Mouse (Mus musculus) embryonic facial prominence, embryonic 13.5 days (tissue): ENCODE results near the gene Dusp18. TPM values are rescaled to one million over a fixed set of nuclear protein-coding genes. Genes with fewer than 3 reads are reported as not detected.

Experiments used
- ATAC-seq: fragments of 200-750 bp; cut with Nextera tagmentation; 2 replicates; pipeline ENCODE4 v1.8.0; 2017; ENCODE audit warnings: low read depth; ENCODE audit not compliant: insufficient number of reproducible peaks, insufficient read depth, low FRiP score, low TSS enrichment
- H3K27ac ChIP-seq: fragments of 300-500 bp; sonication (generic); 2 replicates; pipeline ENCODE4 v1.5.1; 2015; ENCODE audit warnings: moderate library complexity, mild to moderate bottlenecking, inconsistent platforms
- H3K27me3 ChIP-seq: fragments of 300-500 bp; sonication (generic); 2 replicates; pipeline ENCODE4 v1.6.1; 2015; ENCODE audit warnings: mild to moderate bottlenecking, inconsistent platforms
- H3K36me3 ChIP-seq: fragments of 300-500 bp; sonication (generic); 2 replicates; pipeline ENCODE4 v1.6.1; 2015; ENCODE audit warnings: mild to moderate bottlenecking, inconsistent platforms
- H3K4me1 ChIP-seq: fragments of 300-500 bp; sonication (generic); 2 replicates; pipeline ENCODE4 v1.6.1; 2015; ENCODE audit warnings: inconsistent platforms
- H3K4me2 ChIP-seq: fragments of 300-500 bp; sonication (generic); 2 replicates; pipeline ENCODE4 v1.6.1; 2015; ENCODE audit warnings: moderate library complexity, mild to moderate bottlenecking, inconsistent platforms
- H3K4me3 ChIP-seq: fragments of 300-500 bp; sonication (generic); 2 replicates; pipeline ENCODE4 v1.5.1; 2015; ENCODE audit warnings: mild to moderate bottlenecking, inconsistent platforms
- H3K9ac ChIP-seq: fragments of 300-500 bp; sonication (generic); 2 replicates; pipeline ENCODE4 v1.6.1; 2015; ENCODE audit warnings: mild to moderate bottlenecking, inconsistent platforms
- H3K9me3 ChIP-seq: fragments of 300-500 bp; sonication (generic); 2 replicates; pipeline ENCODE4 v1.6.1; 2016; ENCODE audit warnings: inconsistent platforms
- WGBS: fragments of 180-500 bp; shearing (Covaris S2); methylation state at CpG from one replicate; pipeline ENCODE4 v1.1.7; 2015; ENCODE audit warnings: mixed read lengths; 5-methylcytosine and 5-hydroxymethylcytosine counted together
- polyA plus RNA-seq: library from polyadenylated mRNA; unstranded; fragments of >200 nt; fragmentation: Nextera tagmentation; extraction: Ambion mirVana; gene quantifications from 2 replicates; pipeline ENCODE4 v1.2.1, GENCODE M21; 2015

Gene Dusp18
- polyA plus RNA-seq = 8.7 and 9.2 TPM in 2 replicates

GRCm38 (mm10) chr11:3894406-3895281 lies at the start of gene Dusp18, which contains the start of gene 4921536K21Rik:
Gene Dusp18, plus strand, starts transcription at chr11:3895240.
Gene 4921536K21Rik, minus strand, starts transcription at chr11:3895098.
- Histone ChIP-seq H3K9ac (peak within 1 kb of the TSS; percentile 71), H3K4me1 (peaks cover 4% of the 10 kb centered on the region; the same call in 1 of the 2 replicates), H3K27ac (peak within 1 kb of the TSS; percentile 79), H3K4me2 (peak within 1 kb of the TSS; percentile 85), H3K36me3 (peaks cover 17% of the 10 kb centered on the region), H3K9me3 (no peaks in the 10 kb centered on the region), H3K4me3 (peak within 1 kb of the TSS; percentile 55), H3K27me3 (no peaks in the 10 kb centered on the region)
- WGBS = 3% methylated on average over 46 of the region's 46 CpGs
- peak; percentile 93 for ATAC-seq

GRCm38 (mm10) chr11:3846351-3846750 lies 48.7 kb upstream of the Dusp18 start:
- H3K4me3 ChIP-seq = no peak overlapping the region
- no peaks in the 10 kb centered on the region for H3K4me1 ChIP-seq
- no peaks in the 10 kb centered on the region for H3K36me3 ChIP-seq
- H3K9ac ChIP-seq = no peak overlapping the region
- 32% methylated on average over 2 of the region's 2 CpGs for WGBS
- H3K27ac ChIP-seq = no peak overlapping the region
- ATAC-seq = no peak
- no peaks in the 10 kb centered on the region for H3K9me3 ChIP-seq
- no peaks in the 10 kb centered on the region for H3K27me3 ChIP-seq
- no peak overlapping the region for H3K4me2 ChIP-seq

GRCm38 (mm10) chr11:3849469-3850314 lies 45.3 kb upstream of the Dusp18 start:
- H3K36me3 ChIP-seq = no peaks in the 10 kb centered on the region
- no peak for ATAC-seq
- WGBS = 79% methylated on average over 15 of the region's 15 CpGs
- no peak overlapping the region for H3K4me2 ChIP-seq
- no peak overlapping the region for H3K27ac ChIP-seq
- no peaks in the 10 kb centered on the region; the same call in 1 of the 2 replicates for H3K9me3 ChIP-seq
- H3K4me1 ChIP-seq = no peaks in the 10 kb centered on the region
- no peaks in the 10 kb centered on the region for H3K27me3 ChIP-seq
- H3K9ac ChIP-seq = no peak overlapping the region
- no peak overlapping the region for H3K4me3 ChIP-seq

- Histone ChIP-seq H3K4me3 (no peak overlapping the region), H3K4me1 (no peaks in the 10 kb centered on the region), H3K27me3 (no peaks in the 10 kb centered on the region), H3K4me2 (no peak overlapping the region), H3K27ac (no peak overlapping the region), H3K36me3 (no peaks in the 10 kb centered on the region), H3K9ac (no peak overlapping the region), H3K9me3 (no peaks in the 10 kb centered on the region; the same call in 1 of the 2 replicates)
- WGBS = 80% methylated on average over 2 of the region's 2 CpGs
- ATAC-seq = no peak
These were observed 44.8 kb upstream of the Dusp18 start for GRCm38 (mm10) chr11:3850315-3850614.

GRCm38 (mm10) chr11:3850746-3851277 lies 44.2 kb upstream of the Dusp18 start:
- no peak for ATAC-seq
- 72% methylated on average over 5 of the region's 5 CpGs for WGBS
- Histone ChIP-seq H3K4me2 (no peak overlapping the region), H3K9ac (no peak overlapping the region), H3K4me3 (no peak overlapping the region), H3K9me3 (no peaks in the 10 kb centered on the region; the same call in 1 of the 2 replicates), H3K27me3 (no peaks in the 10 kb centered on the region), H3K4me1 (no peaks in the 10 kb centered on the region), H3K36me3 (no peaks in the 10 kb centered on the region), H3K27ac (no peak overlapping the region)

- Histone ChIP-seq H3K9me3 (no peaks in the 10 kb centered on the region; the same call in 1 of the 2 replicates), H3K4me1 (no peaks in the 10 kb centered on the region), H3K4me3 (no peak overlapping the region), H3K27ac (no peak overlapping the region), H3K4me2 (no peak overlapping the region), H3K36me3 (no peaks in the 10 kb centered on the region), H3K27me3 (no peaks in the 10 kb centered on the region), H3K9ac (no peak overlapping the region)
- no peak for ATAC-seq
- 69% methylated on average over 4 of the region's 4 CpGs for WGBS
These were observed 43.2 kb upstream of the Dusp18 start for GRCm38 (mm10) chr11:3851872-3852271.

GRCm38 (mm10) chr11:3853031-3853430 lies 42.0 kb upstream of the Dusp18 start:
- no peaks in the 10 kb centered on the region for H3K4me1 ChIP-seq
- no peak overlapping the region for H3K27ac ChIP-seq
- ATAC-seq = no peak
- no peaks in the 10 kb centered on the region for H3K27me3 ChIP-seq
- 94% methylated on average over 10 of the region's 10 CpGs for WGBS
- H3K9ac ChIP-seq = no peak overlapping the region
- H3K9me3 ChIP-seq = no peaks in the 10 kb centered on the region; the same call in 1 of the 2 replicates
- H3K4me3 ChIP-seq = no peak overlapping the region
- H3K4me2 ChIP-seq = no peak overlapping the region
- H3K36me3 ChIP-seq = no peaks in the 10 kb centered on the region

- Histone ChIP-seq H3K9ac (no peak overlapping the region), H3K4me1 (no peaks in the 10 kb centered on the region), H3K4me2 (no peak overlapping the region), H3K4me3 (no peak overlapping the region), H3K36me3 (no peaks in the 10 kb centered on the region), H3K27ac (no peak overlapping the region), H3K9me3 (no peaks in the 10 kb centered on the region; the same call in 1 of the 2 replicates), H3K27me3 (no peaks in the 10 kb centered on the region)
- WGBS = 53% methylated on average over 5 of the region's 5 CpGs
- no peak for ATAC-seq
These were observed 41.5 kb upstream of the Dusp18 start for GRCm38 (mm10) chr11:3853481-3854034.

- Histone ChIP-seq H3K4me3 (no peak overlapping the region), H3K36me3 (no peaks in the 10 kb centered on the region), H3K27me3 (no peaks in the 10 kb centered on the region), H3K9me3 (no peaks in the 10 kb centered on the region; the same call in 1 of the 2 replicates), H3K9ac (no peak overlapping the region), H3K4me1 (no peaks in the 10 kb centered on the region), H3K27ac (no peak overlapping the region), H3K4me2 (no peak overlapping the region)
- WGBS = 91% methylated on average over 3 of the region's 3 CpGs
- ATAC-seq = no peak
These were observed 40.9 kb upstream of the Dusp18 start for GRCm38 (mm10) chr11:3854156-3854555.

- Histone ChIP-seq H3K4me2 (no peak overlapping the region), H3K27me3 (no peaks in the 10 kb centered on the region), H3K9ac (no peak overlapping the region), H3K9me3 (no peaks in the 10 kb centered on the region; the same call in 1 of the 2 replicates), H3K27ac (no peak overlapping the region), H3K36me3 (no peaks in the 10 kb centered on the region), H3K4me3 (no peak overlapping the region), H3K4me1 (no peaks in the 10 kb centered on the region)
- no peak for ATAC-seq
- 58% methylated on average over 5 of the region's 5 CpGs for WGBS
These were observed 39.2 kb upstream of the Dusp18 start for GRCm38 (mm10) chr11:3855846-3856245.

- H3K27me3 ChIP-seq = peaks cover 16% of the 10 kb centered on the region
- no peaks in the 10 kb centered on the region; the same call in 1 of the 2 replicates for H3K4me1 ChIP-seq
- H3K4me3 ChIP-seq = no peak overlapping the region
- H3K27ac ChIP-seq = no peak overlapping the region
- H3K9ac ChIP-seq = no peak overlapping the region
- H3K36me3 ChIP-seq = no peaks in the 10 kb centered on the region
- WGBS = 74% methylated on average over 5 of the region's 5 CpGs
- no peak for ATAC-seq
- no peak overlapping the region for H3K4me2 ChIP-seq
- H3K9me3 ChIP-seq = no peaks in the 10 kb centered on the region; the same call in 1 of the 2 replicates
These were observed 37.1 kb upstream of the Dusp18 start for GRCm38 (mm10) chr11:3857902-3858301.
